Mouse (Mus musculus) hindbrain, embryonic 10.5 days (tissue): ENCODE results near the gene Akap2. TPM values are rescaled to one million over a fixed set of nuclear protein-coding genes. Genes with fewer than 3 reads are reported as not detected.

ENCODE experiments used
- DNase-seq: peaks from one replicate; pipeline ENCODE4 v3.0.0-alpha.2; 2017; ENCODE audit warnings: low spot score
- H3K27ac ChIP-seq: fragments of 300-500 bp; sonication (generic); 2 replicates; pipeline ENCODE4 v1.5.1; 2016; ENCODE audit warnings: mild to moderate bottlenecking, moderate library complexity
- H3K27me3 ChIP-seq: fragments of 300-500 bp; sonication (generic); 2 replicates; pipeline ENCODE4 v1.6.1; 2016; ENCODE audit warnings: mild to moderate bottlenecking; ENCODE audit not compliant: poor library complexity, insufficient read depth, severe bottlenecking
- H3K36me3 ChIP-seq: fragments of 300-500 bp; sonication (generic); 2 replicates; pipeline ENCODE4 v1.6.1; 2016; ENCODE audit warnings: mild to moderate bottlenecking, moderate library complexity
- H3K4me1 ChIP-seq: fragments of 300-500 bp; sonication (generic); replicated peaks from 2 replicates; pipeline ENCODE4 v1.6.1; 2016; ENCODE audit warnings: mild to moderate bottlenecking
- H3K4me3 ChIP-seq: fragments of 300-500 bp; sonication (generic); 2 replicates; pipeline ENCODE4 v1.5.1; 2016; ENCODE audit warnings: mild to moderate bottlenecking, moderate library complexity
- H3K9me3 ChIP-seq: fragments of 300-500 bp; sonication (generic); 2 replicates; pipeline ENCODE4 v1.6.1; 2016; ENCODE audit warnings: mild to moderate bottlenecking, moderate library complexity
- WGBS: fragments of 180-500 bp; shearing (Covaris S2); methylation state at CpG from one replicate; pipeline ENCODE4 v1.1.7; 2016; 5-methylcytosine and 5-hydroxymethylcytosine counted together
- polyA plus RNA-seq: library from polyadenylated mRNA; unstranded; fragments of >200 nt; fragmentation: Nextera tagmentation; extraction: Ambion mirVana; gene quantifications from 2 replicates; pipeline ENCODE4 v1.2.1, GENCODE M21; 2016

Gene Akap2
- polyA plus RNA-seq, 1 experiment from 2014 or later = 30.2 TPM

- Histone ChIP-seq H3K9me3 (no peaks in the 10 kb centered on the region), H3K4me1 (peaks cover 24% of the 10 kb centered on the region), H3K27me3 (no peaks in the 10 kb centered on the region), H3K27ac (no peak overlapping the region), H3K36me3 (0 out of 2 replicates have a peak, but pooled peaks cover 2% of the 10 kb centered on the region), H3K4me3 (no peak overlapping the region)
- DNase-seq = no peak
- WGBS = 68% methylated on average over 3 of the region's 3 CpGs
These were observed 30.7 kb upstream of the Akap2 start for GRCm38 (mm10) chr4:57686736-57687135.

- WGBS = 85% methylated on average over 3 of the region's 3 CpGs
- DNase-seq = no peak
- Histone ChIP-seq H3K36me3 (0 out of 2 replicates have a peak, but pooled peaks cover 2% of the 10 kb centered on the region), H3K27me3 (no peaks in the 10 kb centered on the region), H3K27ac (no peak overlapping the region), H3K4me1 (peaks cover 19% of the 10 kb centered on the region), H3K4me3 (no peak overlapping the region), H3K9me3 (no peaks in the 10 kb centered on the region)
These were observed 29.9 kb upstream of the Akap2 start for GRCm38 (mm10) chr4:57687583-57687982.

- Histone ChIP-seq H3K36me3 (0 out of 2 replicates have a peak, but pooled peaks cover 2% of the 10 kb centered on the region), H3K4me3 (no peak overlapping the region), H3K9me3 (no peaks in the 10 kb centered on the region), H3K27ac (no peak overlapping the region), H3K4me1 (peaks cover 14% of the 10 kb centered on the region), H3K27me3 (no peaks in the 10 kb centered on the region)
- WGBS = 84% methylated on average over 9 of the region's 9 CpGs
- no peak for DNase-seq
These were observed 29.3 kb upstream of the Akap2 start for GRCm38 (mm10) chr4:57688131-57688530.

GRCm38 (mm10) chr4:57690001-57690400, 27.5 kb upstream of the Akap2 start:
- Histone ChIP-seq H3K4me3 (no peak overlapping the region), H3K9me3 (no peaks in the 10 kb centered on the region), H3K4me1 (peaks cover 14% of the 10 kb centered on the region), H3K36me3 (0 out of 2 replicates have a peak, but pooled peaks cover 2% of the 10 kb centered on the region), H3K27me3 (no peaks in the 10 kb centered on the region), H3K27ac (no peak overlapping the region)
- whole genome bisulfite sequencing = 71% methylated on average over 6 of the region's 6 CpGs
- no peak for DNase-seq

GRCm38 (mm10) chr4:57690805-57691204, 26.7 kb upstream of the Akap2 start:
- no peak overlapping the region for H3K27ac ChIP-seq
- H3K4me3 ChIP-seq = no peak overlapping the region
- DNase-seq = no peak
- 0 out of 2 replicates have a peak, but pooled peaks cover 2% of the 10 kb centered on the region for H3K36me3 ChIP-seq
- 61% methylated on average over 1 of the region's 1 CpGs for WGBS
- H3K4me1 ChIP-seq = peaks cover 14% of the 10 kb centered on the region
- no peaks in the 10 kb centered on the region for H3K27me3 ChIP-seq
- no peaks in the 10 kb centered on the region for H3K9me3 ChIP-seq

GRCm38 (mm10) chr4:57694356-57695136, 22.9 kb upstream of the Akap2 start:
- no peaks in the 10 kb centered on the region for H3K27me3 ChIP-seq
- 84% methylated on average over 5 of the region's 5 CpGs for WGBS

GRCm38 (mm10) chr4:57696955-57697354, 20.5 kb upstream of the Akap2 start:
- 95% methylated on average over 11 of the region's 11 CpGs for WGBS
- DNase-seq = no peak
- Histone ChIP-seq H3K27ac (no peak overlapping the region), H3K9me3 (no peaks in the 10 kb centered on the region), H3K36me3 (no peaks in the 10 kb centered on the region), H3K27me3 (no peaks in the 10 kb centered on the region), H3K4me3 (no peak overlapping the region), H3K4me1 (no peaks in the 10 kb centered on the region)

More at GRCm38 (mm10) chr4:57694356-57695136, 22.9 kb upstream of the Akap2 start:
- Histone ChIP-seq H3K27ac (no peak overlapping the region), H3K4me3 (no peak overlapping the region), H3K36me3 (0 out of 2 replicates have a peak, but pooled peaks cover under 1% of the 10 kb centered on the region), H3K9me3 (no peaks in the 10 kb centered on the region), H3K4me1 (peaks cover 1% of the 10 kb centered on the region; the same call in 1 of the 2 replicates)
- no peak for DNase-seq

- Histone ChIP-seq H3K36me3 (no peaks in the 10 kb centered on the region), H3K27ac (no peak overlapping the region), H3K9me3 (no peaks in the 10 kb centered on the region), H3K4me1 (no peaks in the 10 kb centered on the region), H3K4me3 (no peak overlapping the region), H3K27me3 (no peaks in the 10 kb centered on the region)
- 87% methylated on average over 12 of the region's 12 CpGs for WGBS
- DNase-seq = no peak
These were observed 19.4 kb upstream of the Akap2 start for GRCm38 (mm10) chr4:57697918-57698611.

- Histone ChIP-seq H3K27me3 (no peaks in the 10 kb centered on the region), H3K4me3 (no peak overlapping the region), H3K9me3 (no peaks in the 10 kb centered on the region), H3K4me1 (no peaks in the 10 kb centered on the region), H3K36me3 (no peaks in the 10 kb centered on the region), H3K27ac (no peak overlapping the region)
- WGBS = 90% methylated on average over 5 of the region's 5 CpGs
- no peak for DNase-seq
These were observed 15.9 kb upstream of the Akap2 start for GRCm38 (mm10) chr4:57701576-57701975.

- H3K27ac ChIP-seq = no peak overlapping the region
- WGBS = 83% methylated on average over 11 of the region's 11 CpGs
- DNase-seq = no peak
These were observed 13.6 kb upstream of the Akap2 start for GRCm38 (mm10) chr4:57703574-57704470.

GRCm38 (mm10) chr4:57704575-57704974, 12.9 kb upstream of the Akap2 start:
- DNase-seq = no peak
- 91% methylated on average over 7 of the region's 7 CpGs for WGBS
- H3K9me3 ChIP-seq = no peaks in the 10 kb centered on the region
- no peaks in the 10 kb centered on the region for H3K4me1 ChIP-seq
- H3K27ac ChIP-seq = no peak overlapping the region
- H3K27me3 ChIP-seq = no peaks in the 10 kb centered on the region
- no peaks in the 10 kb centered on the region for H3K36me3 ChIP-seq
- no peak overlapping the region for H3K4me3 ChIP-seq

More at GRCm38 (mm10) chr4:57703574-57704470, 13.6 kb upstream of the Akap2 start:
- Histone ChIP-seq H3K9me3 (no peaks in the 10 kb centered on the region), H3K4me1 (no peaks in the 10 kb centered on the region), H3K4me3 (no peak overlapping the region), H3K27me3 (no peaks in the 10 kb centered on the region), H3K36me3 (no peaks in the 10 kb centered on the region)

GRCm38 (mm10) chr4:57715849-57716248, 1.6 kb upstream of the Akap2 start:
- Histone ChIP-seq H3K27me3 (peaks cover 17% of the 10 kb centered on the region), H3K4me3 (no peak overlapping the region), H3K36me3 (no peaks in the 10 kb centered on the region), H3K9me3 (no peaks in the 10 kb centered on the region), H3K27ac (no peak overlapping the region), H3K4me1 (peaks cover 21% of the 10 kb centered on the region)
- DNase-seq = no peak
